Mouse (Mus musculus) heart, adult 2 months (tissue): Measurements from ENCODE around the gene Slc23a2.

ENCODE experiments used
- CTCF ChIP-seq: fragments of 200-600 bp; IDR thresholded peaks from 2 replicates; pipeline ENCODE4 v1.8.1; 2022; ENCODE audit warnings: antibody characterized with exemption, mild to moderate bottlenecking, moderate library complexity
- EP300 ChIP-seq: fragments of 200-500 bp; IDR thresholded peaks from 2 replicates; pipeline ENCODE4 v1.6.1; 2011; ENCODE audit warnings: low read depth, low read length, control low read depth; ENCODE audit not compliant: insufficient read depth
- POLR2A ChIP-seq: fragments of 200-500 bp; IDR thresholded peaks from 2 replicates; pipeline ENCODE4 v1.6.1; 2011; ENCODE audit warnings: mild to moderate bottlenecking, low read depth, low read length, control low read depth; ENCODE audit not compliant: insufficient read depth

- TF ChIP-seq POLR2A (no peak), CTCF (no peak), EP300 (no peak)
Measured at GRCm38 (mm10) chr2:132102505-132103130, 42.3 kb downstream of the Slc23a2 start.
